Mouse (Mus musculus) midbrain, embryonic 10.5 days (tissue): ENCODE results near the gene Rap2a. TPM values are rescaled to one million over a fixed set of nuclear protein-coding genes. Genes with fewer than 3 reads are reported as not detected.

Experiments used
- DNase-seq: peaks from one replicate; pipeline ENCODE4 v3.0.0-alpha.2; 2017; ENCODE audit warnings: low spot score
- H3K27ac ChIP-seq: fragments of 300-500 bp; sonication (generic); replicated peaks from 2 replicates; pipeline ENCODE4 v1.5.1; 2016; ENCODE audit warnings: mild to moderate bottlenecking
- H3K27me3 ChIP-seq: fragments of 300-500 bp; sonication (generic); 2 replicates; pipeline ENCODE4 v1.6.1; 2016; ENCODE audit warnings: low read depth, mild to moderate bottlenecking; ENCODE audit not compliant: poor library complexity, severe bottlenecking
- H3K36me3 ChIP-seq: fragments of 300-500 bp; sonication (generic); 2 replicates; pipeline ENCODE4 v1.6.1; 2016; ENCODE audit warnings: mild to moderate bottlenecking, moderate library complexity
- H3K4me1 ChIP-seq: fragments of 300-500 bp; sonication (generic); 2 replicates; pipeline ENCODE4 v1.6.1; 2016
- H3K4me3 ChIP-seq: fragments of 300-500 bp; sonication (generic); 2 replicates; pipeline ENCODE4 v1.5.1; 2016; ENCODE audit warnings: mild to moderate bottlenecking, moderate library complexity
- H3K9me3 ChIP-seq: fragments of 300-500 bp; sonication (generic); replicated peaks from 2 replicates; pipeline ENCODE4 v1.6.1; 2016; ENCODE audit warnings: mild to moderate bottlenecking
- WGBS: fragments of 180-500 bp; shearing (Covaris S2); methylation state at CpG from one replicate; pipeline ENCODE4 v1.1.7; 2016; 5-methylcytosine and 5-hydroxymethylcytosine counted together
- polyA plus RNA-seq: library from polyadenylated mRNA; unstranded; fragments of >200 nt; fragmentation: Nextera tagmentation; extraction: Ambion mirVana; gene quantifications from 2 replicates; pipeline ENCODE4 v1.2.1, GENCODE M21; 2016

Gene Rap2a
- polyA plus RNA-seq, 1 experiment from 2014 or later = 7.8 TPM

DNA sequence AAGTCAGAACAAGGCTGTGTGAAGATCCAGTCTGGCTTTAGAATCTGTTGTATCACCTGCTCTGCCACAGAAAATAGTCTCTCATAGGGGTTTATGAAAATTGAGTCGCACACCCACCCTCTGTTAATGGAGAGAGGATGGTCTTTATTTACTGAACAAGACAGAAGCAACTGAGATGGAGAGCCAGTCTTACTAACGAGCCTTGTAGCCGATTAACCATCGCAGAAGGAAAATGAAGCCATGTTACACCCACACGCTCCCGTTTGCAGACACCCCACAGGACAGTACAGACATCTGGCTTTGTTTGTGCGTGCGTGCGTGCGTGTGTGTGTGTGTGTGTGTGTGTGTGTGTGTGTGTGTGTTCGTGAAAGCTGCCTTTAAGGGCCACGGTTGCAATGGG, 26.2 kb downstream of the Rap2a start:
- H3K4me1 ChIP-seq = peaks cover 3% of the 10 kb centered on the region; the same call in 1 of the 2 replicates
- no peak overlapping the region for H3K4me3 ChIP-seq
- no peak for DNase-seq
- no peaks in the 10 kb centered on the region for H3K27me3 ChIP-seq
- WGBS = 92% methylated on average over 12 of the region's 12 CpGs
- H3K36me3 ChIP-seq = peaks cover 40% of the 10 kb centered on the region
- no peaks in the 10 kb centered on the region for H3K9me3 ChIP-seq
- H3K27ac ChIP-seq = no peak overlapping the region

DNA sequence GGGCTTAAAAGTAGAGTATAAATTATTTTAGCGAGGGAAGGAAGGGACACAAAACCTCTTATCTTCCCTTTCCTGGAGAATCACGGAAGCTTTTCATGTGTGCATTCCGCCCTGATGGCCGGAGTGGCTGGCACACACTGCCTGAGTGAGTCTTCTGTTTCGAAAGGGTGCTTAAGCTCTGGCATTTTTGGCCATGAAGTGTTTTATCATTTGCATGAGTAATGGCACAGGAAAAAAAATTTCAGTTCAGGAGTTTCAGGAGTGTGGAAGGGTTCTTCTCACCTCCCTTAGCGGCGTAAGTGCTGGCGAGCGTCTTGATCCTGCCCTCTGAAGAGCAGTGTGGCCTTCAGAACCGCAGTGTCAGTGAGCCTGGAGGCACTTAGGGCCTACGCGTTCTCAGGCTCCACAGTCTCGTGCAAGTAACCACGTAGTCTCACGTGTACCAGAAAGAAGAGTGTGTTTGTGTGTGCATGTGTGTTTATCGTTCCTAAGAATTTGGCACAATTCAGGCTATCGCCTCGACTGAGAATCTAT, 26.8 kb downstream of the Rap2a start:
- H3K4me3 ChIP-seq = no peak overlapping the region
- no peaks in the 10 kb centered on the region for H3K9me3 ChIP-seq
- H3K27me3 ChIP-seq = no peaks in the 10 kb centered on the region
- 97% methylated on average over 18 of the region's 18 CpGs for WGBS
- DNase-seq = no peak
- H3K27ac ChIP-seq = no peak overlapping the region
- peaks cover 40% of the 10 kb centered on the region for H3K36me3 ChIP-seq
- peaks cover 3% of the 10 kb centered on the region; the same call in 1 of the 2 replicates for H3K4me1 ChIP-seq

DNA sequence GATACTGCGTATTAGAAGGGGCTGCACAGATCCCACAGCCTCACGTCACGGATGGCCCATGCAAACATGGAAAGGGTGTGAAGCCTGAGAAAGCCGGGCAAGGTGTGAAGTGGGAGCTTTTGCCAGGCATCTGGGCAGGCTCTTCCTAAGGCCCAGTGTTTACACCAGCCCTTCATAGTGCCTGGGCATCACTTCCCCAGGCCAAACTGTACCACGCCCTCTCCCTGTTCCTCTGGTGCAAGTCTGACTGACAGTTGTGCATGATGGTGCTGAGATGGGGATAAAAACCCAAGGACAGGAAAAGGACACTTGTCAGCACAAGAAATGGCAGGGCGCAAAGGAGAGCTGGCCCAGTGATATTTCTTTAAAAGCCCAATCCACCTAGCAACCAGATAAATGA, 27.7 kb downstream of the Rap2a start:
- 96% methylated on average over 6 of the region's 6 CpGs for WGBS
- no peaks in the 10 kb centered on the region for H3K27me3 ChIP-seq
- H3K9me3 ChIP-seq = no peaks in the 10 kb centered on the region
- H3K4me3 ChIP-seq = no peak overlapping the region
- H3K36me3 ChIP-seq = peaks cover 40% of the 10 kb centered on the region
- H3K4me1 ChIP-seq = peaks cover 3% of the 10 kb centered on the region; the same call in 1 of the 2 replicates
- DNase-seq = no peak
- no peak overlapping the region for H3K27ac ChIP-seq

DNA sequence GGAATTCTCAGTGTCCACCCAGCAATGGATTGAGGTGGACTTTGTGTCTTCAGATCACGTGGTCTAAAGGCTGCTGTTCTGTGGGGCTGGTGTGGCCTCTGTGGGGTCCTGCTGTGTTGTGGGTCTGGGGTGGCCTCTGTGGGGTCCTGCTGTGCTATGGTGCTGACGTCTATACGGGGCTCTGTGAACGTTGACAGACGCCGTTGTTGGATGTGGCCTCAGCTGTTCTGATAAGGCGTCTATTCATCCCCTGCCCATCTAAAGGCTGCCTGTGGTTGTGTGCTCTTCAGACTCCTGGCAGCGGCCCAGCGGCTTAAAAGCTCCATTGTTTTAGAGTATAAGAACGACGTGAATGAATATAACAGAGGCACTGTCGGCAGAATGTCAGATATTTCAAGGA, 29.3 kb downstream of the Rap2a start:
- peaks cover 3% of the 10 kb centered on the region; the same call in 1 of the 2 replicates for H3K4me1 ChIP-seq
- no peak for DNase-seq
- WGBS = 78% methylated on average over 12 of the region's 12 CpGs
- H3K36me3 ChIP-seq = peaks cover 36% of the 10 kb centered on the region
- no peaks in the 10 kb centered on the region for H3K27me3 ChIP-seq
- no peak overlapping the region for H3K4me3 ChIP-seq
- H3K27ac ChIP-seq = no peak overlapping the region
- H3K9me3 ChIP-seq = no peaks in the 10 kb centered on the region

DNA sequence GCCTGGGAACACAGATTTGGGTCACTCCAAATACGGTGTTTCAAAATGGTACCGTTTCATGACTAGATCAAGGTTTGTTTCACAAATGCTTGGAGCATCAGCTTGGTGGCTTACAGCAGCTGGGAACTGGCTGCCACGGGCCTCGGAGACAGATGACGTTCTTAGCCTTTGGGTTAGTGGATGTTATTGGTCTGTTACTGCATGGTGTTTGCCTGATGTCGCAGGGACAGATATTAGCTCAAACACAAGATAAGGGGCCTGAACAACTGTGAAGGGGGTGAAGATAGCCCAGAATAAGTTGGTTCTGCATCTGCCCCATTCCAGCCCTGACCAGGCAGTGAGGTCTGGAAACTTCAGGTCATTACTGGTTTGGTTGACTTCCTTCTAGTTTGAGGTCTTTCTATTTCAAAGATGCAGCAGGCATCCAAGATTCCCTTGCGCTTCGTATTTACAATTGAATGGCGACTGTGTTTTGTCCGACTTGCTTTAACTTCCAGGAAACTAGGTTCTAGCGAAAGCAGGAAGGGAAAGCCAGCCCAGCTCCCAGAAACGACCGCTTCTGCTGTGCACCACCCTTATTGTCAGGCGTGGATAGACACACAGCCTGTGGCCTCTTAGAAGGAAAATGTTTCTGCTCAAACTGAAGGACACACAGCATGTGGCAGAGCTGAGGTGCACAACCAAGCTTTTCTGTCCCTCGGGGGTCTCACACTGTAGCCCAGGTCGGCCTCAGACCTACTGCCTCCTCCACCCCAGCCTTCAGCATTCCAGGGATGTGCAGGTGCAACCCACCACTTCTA, 30.5 kb downstream of the Rap2a start:
- 88% methylated on average over 16 of the region's 16 CpGs for WGBS

DNA sequence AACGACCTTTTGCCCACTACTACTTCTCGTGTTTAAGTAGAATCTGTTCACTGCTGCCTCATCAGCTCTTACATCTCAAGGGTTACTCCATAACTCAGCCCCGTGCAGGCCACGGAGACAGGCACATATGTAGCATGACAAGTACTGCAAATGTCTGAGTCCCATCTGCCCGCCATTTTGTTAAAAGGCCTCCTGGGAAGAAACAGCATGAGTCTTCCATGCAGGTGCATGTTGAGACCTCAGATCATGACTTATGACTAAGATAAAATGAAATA, 31.1 kb downstream of the Rap2a start:
- Histone ChIP-seq H3K27me3 (no peaks in the 10 kb centered on the region), H3K9me3 (no peaks in the 10 kb centered on the region), H3K4me1 (peaks cover 3% of the 10 kb centered on the region; the same call in 1 of the 2 replicates), H3K4me3 (no peak overlapping the region), H3K27ac (no peak overlapping the region), H3K36me3 (peaks cover 25% of the 10 kb centered on the region)
- WGBS = 91% methylated on average over 5 of the region's 5 CpGs
- DNase-seq = no peak

More for the DNA sequence above, 30.5 kb downstream of the Rap2a start:
- Histone ChIP-seq H3K27me3 (no peaks in the 10 kb centered on the region), H3K36me3 (peaks cover 30% of the 10 kb centered on the region), H3K4me3 (no peak overlapping the region), H3K9me3 (no peaks in the 10 kb centered on the region), H3K4me1 (peaks cover 3% of the 10 kb centered on the region; the same call in 1 of the 2 replicates), H3K27ac (no peak overlapping the region)
- no peak for DNase-seq

DNA sequence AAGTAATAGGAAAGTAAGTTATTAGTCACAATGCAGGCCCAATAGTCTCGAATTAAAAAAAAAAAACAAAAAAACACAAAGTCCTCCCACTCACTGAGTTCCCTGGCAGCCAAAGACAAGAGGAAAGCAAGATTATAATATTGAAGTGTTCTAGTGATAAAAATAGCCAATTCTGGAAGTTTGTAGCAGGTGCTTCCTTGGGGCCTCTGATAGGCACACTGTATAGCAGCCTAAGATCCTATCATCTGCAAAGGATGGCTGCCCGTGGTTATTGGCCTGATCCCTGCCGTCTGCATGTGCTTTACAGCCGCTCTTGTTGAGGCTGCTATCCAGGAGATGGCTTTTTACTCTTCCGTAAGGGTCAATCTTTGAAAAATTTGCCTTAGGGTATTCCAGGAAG, 33.6 kb downstream of the Rap2a start:
- no peak for DNase-seq
- WGBS = 92% methylated on average over 5 of the region's 5 CpGs
- no peaks in the 10 kb centered on the region for H3K9me3 ChIP-seq
- no peak overlapping the region for H3K27ac ChIP-seq
- H3K4me1 ChIP-seq = peaks cover 3% of the 10 kb centered on the region; the same call in 1 of the 2 replicates
- no peaks in the 10 kb centered on the region for H3K27me3 ChIP-seq
- H3K4me3 ChIP-seq = no peak overlapping the region
- peaks cover 4% of the 10 kb centered on the region for H3K36me3 ChIP-seq

DNA sequence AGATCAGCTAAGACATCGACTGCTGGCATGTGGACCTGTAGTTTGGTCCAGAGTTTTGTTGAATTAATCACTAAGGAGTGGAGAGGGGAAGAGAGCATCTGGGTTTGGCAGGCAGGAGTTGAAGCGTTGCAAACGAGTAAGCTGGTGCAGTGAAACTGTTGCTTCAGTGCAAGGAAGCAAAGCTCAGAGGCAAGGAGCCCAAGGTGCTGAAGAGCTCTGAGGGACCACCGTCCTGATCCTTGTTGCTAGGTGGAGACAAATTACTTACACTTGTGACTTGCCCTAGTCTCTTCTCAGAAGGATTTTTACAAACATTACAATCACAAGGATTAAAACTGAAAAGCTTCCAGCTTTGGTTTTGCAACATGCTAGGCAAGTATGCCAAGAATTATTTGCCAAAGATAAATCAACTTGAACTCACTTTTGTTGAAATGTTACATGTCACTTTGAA, 36.6 kb downstream of the Rap2a start:
- 77% methylated on average over 4 of the region's 4 CpGs for WGBS
- no peak for DNase-seq
- Histone ChIP-seq H3K27ac (no peak overlapping the region), H3K4me3 (no peak overlapping the region), H3K36me3 (no peaks in the 10 kb centered on the region), H3K27me3 (no peaks in the 10 kb centered on the region), H3K4me1 (no peaks in the 10 kb centered on the region), H3K9me3 (no peaks in the 10 kb centered on the region)

DNA sequence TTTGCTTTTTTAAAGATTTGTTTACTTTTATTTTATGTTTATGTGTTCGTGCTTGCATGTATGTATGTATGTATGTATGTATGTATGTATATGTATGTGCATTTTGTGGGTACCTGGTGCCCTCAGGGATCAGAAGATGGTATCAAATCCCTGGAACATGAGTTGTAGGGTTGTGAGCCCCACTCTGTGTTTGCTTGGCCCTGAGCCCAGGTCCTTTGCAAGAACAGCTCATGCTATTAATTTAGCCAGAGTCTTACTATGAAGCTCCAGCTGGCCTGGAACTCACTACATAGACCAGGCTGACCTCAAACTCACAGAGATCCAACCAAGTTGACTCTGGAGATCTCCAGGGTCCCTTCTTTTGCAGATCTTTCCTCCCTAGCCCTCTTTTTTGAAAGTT, 37.1 kb downstream of the Rap2a start:
- H3K36me3 ChIP-seq = no peaks in the 10 kb centered on the region
- 91% methylated on average over 1 of the region's 1 CpGs for WGBS
- no peak overlapping the region for H3K4me3 ChIP-seq
- H3K9me3 ChIP-seq = no peaks in the 10 kb centered on the region
- no peak for DNase-seq
- H3K4me1 ChIP-seq = no peaks in the 10 kb centered on the region
- no peaks in the 10 kb centered on the region for H3K27me3 ChIP-seq
- H3K27ac ChIP-seq = no peak overlapping the region

DNA sequence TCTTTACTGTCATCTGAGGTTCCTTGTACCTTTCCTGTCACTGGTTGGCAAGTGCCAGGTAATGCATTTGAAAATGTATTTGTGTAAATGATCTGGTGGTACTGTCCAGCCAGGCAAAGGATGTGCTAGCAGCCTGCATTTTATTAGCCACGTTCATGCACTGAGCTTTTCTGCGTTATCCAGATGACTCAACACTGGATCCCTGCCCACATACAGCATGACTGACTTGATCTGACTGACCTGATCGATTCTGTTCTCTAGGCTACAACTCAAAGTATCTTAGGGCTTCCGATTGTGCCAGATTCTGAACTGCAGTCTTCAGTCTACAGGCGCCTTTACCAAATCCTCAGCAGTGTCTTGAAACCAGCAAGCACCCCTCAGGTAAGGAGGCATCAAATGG, 40.5 kb downstream of the Rap2a start:
- H3K27ac ChIP-seq = no peak overlapping the region
- 90% methylated on average over 5 of the region's 5 CpGs for WGBS
- H3K36me3 ChIP-seq = no peaks in the 10 kb centered on the region
- H3K4me3 ChIP-seq = no peak overlapping the region
- H3K4me1 ChIP-seq = no peaks in the 10 kb centered on the region
- no peak for DNase-seq
- H3K9me3 ChIP-seq = no peaks in the 10 kb centered on the region
- H3K27me3 ChIP-seq = no peaks in the 10 kb centered on the region

DNA sequence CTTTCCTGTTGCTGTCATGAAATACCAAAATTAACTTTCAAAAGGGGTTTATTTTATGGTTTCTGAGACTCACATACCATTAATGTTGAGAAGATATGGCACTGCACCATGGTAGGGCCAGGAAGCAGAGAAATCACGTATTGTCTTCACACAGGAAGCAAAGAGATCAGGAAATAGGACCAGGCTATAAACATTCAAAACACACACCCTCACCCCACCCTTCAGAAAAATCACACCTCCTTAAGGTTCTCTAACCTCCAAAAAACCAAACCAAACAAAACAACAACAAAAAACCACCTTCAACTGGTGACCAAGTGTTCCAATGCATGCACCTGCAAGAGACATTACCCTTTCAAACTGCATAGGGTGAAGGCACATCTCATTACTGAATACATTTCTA, 41.7 kb downstream of the Rap2a start:
- Histone ChIP-seq H3K4me3 (no peak overlapping the region), H3K27ac (no peak overlapping the region), H3K9me3 (no peaks in the 10 kb centered on the region), H3K4me1 (no peaks in the 10 kb centered on the region), H3K27me3 (no peaks in the 10 kb centered on the region), H3K36me3 (no peaks in the 10 kb centered on the region)
- WGBS = 86% methylated on average over 1 of the region's 1 CpGs
- no peak for DNase-seq

DNA sequence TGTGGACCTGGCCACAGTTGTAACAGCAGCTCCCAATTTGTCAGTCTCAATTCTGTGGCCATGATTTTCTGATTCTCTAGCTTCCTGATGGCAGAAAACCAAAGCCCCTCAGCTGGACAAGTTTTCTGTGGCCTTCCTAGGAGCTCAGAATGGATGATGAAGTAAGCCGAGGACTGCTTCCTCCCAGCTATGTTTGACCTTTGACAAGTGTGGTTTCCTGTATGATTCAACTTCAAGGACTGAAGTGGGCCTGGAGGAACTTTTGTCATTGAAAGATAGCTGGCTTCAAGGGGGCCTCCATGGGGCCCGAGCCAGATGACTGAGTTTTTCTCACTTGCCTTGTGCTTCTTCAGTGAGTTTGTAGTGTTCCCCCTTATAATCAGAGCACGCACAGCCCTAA, 42.6 kb downstream of the Rap2a start:
- Histone ChIP-seq H3K4me3 (no peak overlapping the region), H3K27ac (no peak overlapping the region), H3K4me1 (no peaks in the 10 kb centered on the region), H3K9me3 (no peaks in the 10 kb centered on the region), H3K36me3 (no peaks in the 10 kb centered on the region), H3K27me3 (no peaks in the 10 kb centered on the region)
- 84% methylated on average over 3 of the region's 3 CpGs for WGBS
- no peak for DNase-seq

DNA sequence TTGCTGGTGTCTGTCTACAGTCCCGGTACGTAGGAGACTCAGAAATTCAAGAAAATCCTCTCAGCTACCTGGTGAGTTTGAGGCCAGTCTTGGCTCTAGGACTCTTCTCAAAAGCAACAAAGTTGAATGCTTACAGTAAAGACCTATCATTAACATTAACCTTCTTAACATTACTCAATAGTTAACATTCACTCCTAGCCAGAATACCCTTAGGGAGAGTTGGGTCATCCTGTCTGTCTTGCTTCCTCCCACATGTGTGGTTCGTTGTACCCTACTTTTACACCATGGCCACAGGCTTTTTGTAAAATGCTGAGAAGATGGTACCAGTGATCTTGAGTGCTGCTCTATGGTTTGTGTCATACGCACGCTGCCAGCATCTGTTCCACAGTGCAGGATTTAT, 45.1 kb downstream of the Rap2a start:
- DNase-seq = no peak
- H3K27me3 ChIP-seq = no peaks in the 10 kb centered on the region
- no peaks in the 10 kb centered on the region for H3K36me3 ChIP-seq
- H3K27ac ChIP-seq = no peak overlapping the region
- H3K4me1 ChIP-seq = no peaks in the 10 kb centered on the region
- 93% methylated on average over 5 of the region's 5 CpGs for WGBS
- H3K4me3 ChIP-seq = no peak overlapping the region
- no peaks in the 10 kb centered on the region for H3K9me3 ChIP-seq
